Mouse (Mus musculus) spleen, embryonic (tissue): Measurements from ENCODE around the gene Abcc2.

Experiments used
- CTCF ChIA-PET: fragments of 350-600 bp; sonication (Branson Sonifier 250); formaldehyde crosslinking; loops from one replicate; lab custom pipeline; 2022; lab: Charles Lee

Abcc2 gene

GRCm38 (mm10) chr19:43850026-43850425 lies 68.0 kb downstream of the Abcc2 start:
- CTCF ChIA-PET = interaction anchor here (1.0 kb wide), 1 partner anchor 21 kb away, joined by 3 read pairs; no protein-coding TSS in a partner anchor

- CTCF ChIA-PET = interaction anchor here (0.5 kb wide), 1 partner anchor 89 kb away, joined by 4 read pairs; no protein-coding TSS in a partner anchor
Observed at GRCm38 (mm10) chr19:43851996-43852630, 70.1 kb downstream of the Abcc2 start.

GRCm38 (mm10) chr19:43852837-43853545 lies 71.0 kb downstream of the Abcc2 start:
- CTCF ChIA-PET = no interaction called here

- CTCF ChIA-PET = no interaction called here
Observed at GRCm38 (mm10) chr19:43857347-43857746, 75.4 kb downstream of the Abcc2 start.

GRCm38 (mm10) chr19:43870418-43870817 lies 88.4 kb downstream of the Abcc2 start:
- CTCF ChIA-PET = no interaction called here

GRCm38 (mm10) chr19:43874351-43874750 lies 92.4 kb downstream of the Abcc2 start:
- CTCF ChIA-PET = no interaction called here

GRCm38 (mm10) chr19:43875996-43876395 lies 94.0 kb downstream of the Abcc2 start:
- CTCF ChIA-PET = no interaction called here

- CTCF ChIA-PET = no interaction called here
Observed at GRCm38 (mm10) chr19:43877364-43877763, 95.4 kb downstream of the Abcc2 start.

GRCm38 (mm10) chr19:43878111-43879092 lies 96.4 kb downstream of the Abcc2 start:
- CTCF ChIA-PET = no interaction called here

- CTCF ChIA-PET = no interaction called here
Observed at GRCm38 (mm10) chr19:43879401-43880212, 97.6 kb downstream of the Abcc2 start.

GRCm38 (mm10) chr19:43880420-43880819 lies 98.4 kb downstream of the Abcc2 start:
- CTCF ChIA-PET = interaction anchor here (0.6 kb wide), 1 partner anchor 207 kb away, joined by 5 read pairs; no protein-coding TSS in a partner anchor

- CTCF ChIA-PET = no interaction called here
Observed at GRCm38 (mm10) chr19:43881615-43882014, 99.6 kb downstream of the Abcc2 start.

- CTCF ChIA-PET = no interaction called here
Observed at GRCm38 (mm10) chr19:43882895-43883573, 101.0 kb downstream of the Abcc2 start.

- CTCF ChIA-PET = no interaction called here
Observed at GRCm38 (mm10) chr19:43884668-43885498, 102.9 kb downstream of the Abcc2 start.

- CTCF ChIA-PET = no interaction called here
Observed at GRCm38 (mm10) chr19:43886371-43887099, 104.5 kb downstream of the Abcc2 start.

GRCm38 (mm10) chr19:43887242-43887641 lies 105.2 kb downstream of the Abcc2 start:
- CTCF ChIA-PET = no interaction called here

GRCm38 (mm10) chr19:43887725-43888124 lies 105.7 kb downstream of the Abcc2 start:
- CTCF ChIA-PET = no interaction called here
